Mouse (Mus musculus): ENCODE results near the gene Plekhf1.

DNA sequence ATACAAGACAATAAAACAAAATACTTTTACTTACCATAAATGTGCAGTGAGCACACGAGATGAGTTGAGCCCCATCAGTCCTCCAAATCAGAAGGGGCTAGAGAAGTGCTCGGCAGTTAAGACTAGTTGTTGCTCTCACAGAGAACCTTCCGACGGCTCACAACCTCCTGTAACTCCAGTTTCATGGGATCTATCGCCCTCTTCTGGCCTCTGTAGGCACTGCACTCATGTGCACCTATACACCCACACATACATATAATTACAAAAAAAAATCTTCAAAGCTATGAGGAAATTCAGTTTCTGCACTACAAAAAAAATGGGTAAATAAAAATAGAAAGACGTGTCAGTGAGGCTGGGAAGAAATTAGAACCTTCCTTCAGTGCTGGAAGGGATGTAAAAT lies 23.5 kb downstream of the Plekhf1 start:
- peak; percentile 35 for TF ChIP-seq CTCF (IDR thresholded peaks at IDR 0.05; ENCODE audit: low read depth)
- no peak for TF ChIP-seq EP300 (optimal IDR thresholded peaks at IDR 0.05)

All from stomach, postnatal 0 days (tissue).